Mouse (Mus musculus) E14TG2a.4 (cell line): ENCODE measurements around the gene Sema4c.

ENCODE experiments used
- CTCF ChIP-seq: conservative IDR thresholded peaks from 2 replicates; pipeline ENCODE4 v1.5.1; 2014; ENCODE audit warnings: low read length
- POU5F1 ChIP-seq: IDR thresholded peaks from 2 replicates; pipeline ENCODE4 v1.6.1; 2014; ENCODE audit warnings: low read length, borderline replicate concordance

DNA sequence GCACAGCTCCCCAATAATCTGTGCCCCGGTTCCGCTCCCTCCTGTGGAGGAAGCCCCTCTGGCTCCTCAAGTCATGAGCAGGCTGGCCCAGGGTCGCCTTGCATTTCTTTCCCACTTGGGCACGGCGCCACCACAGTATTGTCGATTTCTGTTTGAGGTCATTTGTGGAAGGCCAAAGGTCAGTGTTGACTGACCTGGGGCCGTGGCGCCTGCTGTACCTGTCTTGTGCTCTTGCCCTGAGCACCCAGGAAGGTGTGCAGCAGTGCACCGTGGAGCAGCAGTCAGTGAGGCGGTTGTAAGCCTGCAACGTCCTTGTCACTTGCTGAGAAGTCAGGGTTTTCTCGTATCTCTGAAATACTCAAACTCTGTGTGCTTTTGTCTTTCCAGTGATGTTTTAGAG, 32.4 kb downstream of the Sema4c start:
- TF ChIP-seq CTCF = no peak
- TF ChIP-seq POU5F1 = no peak
